Mouse (Mus musculus): ENCODE results near the gene Trim2.

The Trim2 gene

GRCm38 (mm10) chr3:84306777-84307176 is at the start of gene Trim2:
Gene Trim2, minus strand, starts transcription at chr3:84306877.
- DNase-seq (ENCODE audit: low spot score in 2 of 2): no peak

- peak; percentile 27 to 35 for DNase-seq (ENCODE audit: low spot score in 2 of 2)
Measured at GRCm38 (mm10) chr3:84355930-84356689, 49.4 kb upstream of the Trim2 start.

GRCm38 (mm10) chr3:84352353-84353034 is 45.8 kb upstream of the Trim2 start:
- peak in 1 of 2 experiments; percentile 69 for DNase-seq (ENCODE audit: low spot score in 2 of 2)

GRCm38 (mm10) chr3:84350311-84350710 is 43.6 kb upstream of the Trim2 start:
- DNase-seq (ENCODE audit: low spot score in 2 of 2): no peak

GRCm38 (mm10) chr3:84349771-84350170 is 43.1 kb upstream of the Trim2 start:
- no peak for DNase-seq (ENCODE audit: low spot score in 2 of 2)

- DNase-seq (ENCODE audit: low spot score in 2 of 2): no peak
Measured at GRCm38 (mm10) chr3:84347426-84347825, 40.7 kb upstream of the Trim2 start.

GRCm38 (mm10) chr3:84346456-84347150 is 39.9 kb upstream of the Trim2 start:
- DNase-seq (ENCODE audit: low spot score in 2 of 2): no peak

GRCm38 (mm10) chr3:84345646-84345980 is 38.9 kb upstream of the Trim2 start:
- no peak for DNase-seq (ENCODE audit: low spot score in 2 of 2)

- DNase-seq (ENCODE audit: low spot score in 2 of 2): peak; percentile 70 to 85
Measured at GRCm38 (mm10) chr3:84344725-84345645, 38.3 kb upstream of the Trim2 start.

- DNase-seq (ENCODE audit: low spot score in 2 of 2): no peak
Measured at GRCm38 (mm10) chr3:84343101-84343500, 36.4 kb upstream of the Trim2 start.

- no peak for DNase-seq (ENCODE audit: low spot score in 2 of 2)
Measured at GRCm38 (mm10) chr3:84341811-84342210, 35.1 kb upstream of the Trim2 start.

- DNase-seq (ENCODE audit: low spot score in 2 of 2): no peak
Measured at GRCm38 (mm10) chr3:84337585-84337984, 30.9 kb upstream of the Trim2 start.

GRCm38 (mm10) chr3:84336342-84336741 is 29.7 kb upstream of the Trim2 start:
- DNase-seq (ENCODE audit: low spot score in 2 of 2): no peak

- DNase-seq (ENCODE audit: low spot score in 2 of 2): no peak
Measured at GRCm38 (mm10) chr3:84335421-84336073, 28.9 kb upstream of the Trim2 start.

- no peak for DNase-seq (ENCODE audit: low spot score in 2 of 2)
Measured at GRCm38 (mm10) chr3:84334771-84335420, 28.2 kb upstream of the Trim2 start.

GRCm38 (mm10) chr3:84333400-84334349 is 27.0 kb upstream of the Trim2 start:
- DNase-seq (ENCODE audit: low spot score in 2 of 2): peak; percentile 21 to 31

- DNase-seq (ENCODE audit: low spot score in 2 of 2): no peak
Measured at GRCm38 (mm10) chr3:84330210-84330609, 23.5 kb upstream of the Trim2 start.

GRCm38 (mm10) chr3:84324967-84325441 is 18.3 kb upstream of the Trim2 start:
- DNase-seq (ENCODE audit: low spot score in 2 of 2): no peak

- DNase-seq (ENCODE audit: low spot score in 2 of 2): no peak
Measured at GRCm38 (mm10) chr3:84324478-84324877, 17.8 kb upstream of the Trim2 start.
